Mouse (Mus musculus) MEL (cell line): Measurements from ENCODE around the gene Gpr18. TPM values are rescaled to one million over a fixed set of nuclear protein-coding genes. Genes with fewer than 3 reads are reported as not detected.

ENCODE experiments used
- DNase-seq: peaks from one replicate; pipeline ENCODE4 v3.0.0; 2011; ENCODE audit warnings: low read depth, low spot score
- H3K27ac ChIP-seq: 2 replicates; pipeline ENCODE4 v1.5.1; 2012; ENCODE audit warnings: low read depth, mild to moderate bottlenecking, control low read depth, low read length, moderate library complexity; ENCODE audit not compliant: control insufficient read depth
- H3K27me3 ChIP-seq, 2 experiments: fragments of 150-350 bp in 1 of 2; sonication (generic) in 1 of 2; 2 replicates each; pipeline ENCODE4 v1.6.1; 2012; ENCODE audit warnings: low read length in 2 of 2, mild to moderate bottlenecking in 2 of 2, improper control_type of control experiment in 1 of 2, moderate library complexity in 1 of 2; ENCODE audit not compliant: insufficient read depth in 2 of 2, control insufficient read depth in 1 of 2
- H3K36me3 ChIP-seq, 2 experiments: 2 replicates each; pipeline ENCODE4 v1.6.1; 2012 to 2014; ENCODE audit warnings: low read length in 2 of 2, improper control_type of control experiment in 1 of 2, inconsistent platforms in 1 of 2, mild to moderate bottlenecking in 1 of 2; ENCODE audit not compliant: insufficient read depth in 2 of 2, control insufficient read depth in 1 of 2
- H3K4me1 ChIP-seq, 2 experiments: fragments of 150-350 bp in 1 of 2; sonication (generic) in 1 of 2; 2 replicates each; pipeline ENCODE4 v1.6.1; 2012; ENCODE audit warnings: low read length in 2 of 2, improper control_type of control experiment in 1 of 2, mild to moderate bottlenecking in 1 of 2; ENCODE audit not compliant: insufficient read depth in 2 of 2, control insufficient read depth in 1 of 2
- H3K4me3 ChIP-seq, 2 experiments: fragments of 150-350 bp in 1 of 2; sonication (generic) in 1 of 2; 2 replicates each; pipeline ENCODE4 v1.5.1; 2012; ENCODE audit warnings: low read depth in 2 of 2, low read length in 2 of 2, mild to moderate bottlenecking in 2 of 2, moderate library complexity in 2 of 2, control low read depth in 1 of 2, improper control_type of control experiment in 1 of 2; ENCODE audit not compliant: control insufficient read depth in 1 of 2, insufficient read depth in 1 of 2
- H3K79me2 ChIP-seq: 2 replicates; pipeline ENCODE4 v1.6.1; 2012; ENCODE audit warnings: mild to moderate bottlenecking, low read length, moderate library complexity; ENCODE audit not compliant: control insufficient read depth, poor library complexity, insufficient read depth
- H3K9ac ChIP-seq: 2 replicates; pipeline ENCODE4 v1.6.1; 2012; ENCODE audit warnings: low read depth, mild to moderate bottlenecking, control low read depth, low read length, moderate library complexity; ENCODE audit not compliant: control insufficient read depth, poor library complexity, severe bottlenecking
- H3K9me3 ChIP-seq: fragments of 150-350 bp; sonication (generic); replicated peaks from 2 replicates; pipeline ENCODE4 v1.6.1; 2012; ENCODE audit warnings: mild to moderate bottlenecking, low read length, improper control_type of control experiment, moderate library complexity; ENCODE audit not compliant: insufficient read depth
- CHD1 ChIP-seq: IDR thresholded peaks from 2 replicates; pipeline ENCODE4 v1.6.1; 2012; ENCODE audit warnings: low read depth, mild to moderate bottlenecking, inconsistent platforms, low read length, improper control_type of control experiment
- MAX ChIP-seq: IDR thresholded peaks from 2 replicates; pipeline ENCODE4 v1.6.1; 2011; ENCODE audit warnings: low read length, improper control_type of control experiment
- MEF2A ChIP-seq: IDR thresholded peaks from 2 replicates; pipeline ENCODE4 v1.6.1; 2014; ENCODE audit warnings: low read depth, mild to moderate bottlenecking, inconsistent platforms, low read length, improper control_type of control experiment; ENCODE audit not compliant: poor library complexity, insufficient replicate concordance, severe bottlenecking; ENCODE audit errors: extremely low read depth
- MXI1 ChIP-seq: IDR thresholded peaks from 2 replicates; pipeline ENCODE4 v1.6.1; 2011; ENCODE audit warnings: mild to moderate bottlenecking, low read depth, low read length, improper control_type of control experiment
- MYB ChIP-seq: IDR thresholded peaks from 2 replicates; pipeline ENCODE4 v1.6.1; 2011; ENCODE audit warnings: mild to moderate bottlenecking, low read depth, low read length, improper control_type of control experiment
- MYC ChIP-seq: IDR thresholded peaks from 2 replicates; pipeline ENCODE4 v1.6.1; 2011; ENCODE audit warnings: low read depth, mild to moderate bottlenecking, low read length, improper control_type of control experiment, moderate library complexity
- NELFE ChIP-seq: IDR thresholded peaks from 2 replicates; pipeline ENCODE4 v1.6.1; 2011; ENCODE audit warnings: low read depth, low read length, improper control_type of control experiment
- NRF1 ChIP-seq: IDR thresholded peaks from 2 replicates; pipeline ENCODE4 v1.6.1; 2014; ENCODE audit warnings: low read depth, mild to moderate bottlenecking, inconsistent platforms, low read length, improper control_type of control experiment, moderate library complexity; ENCODE audit not compliant: poor library complexity, insufficient read depth, severe bottlenecking
- POLR2AphosphoS2 ChIP-seq: IDR thresholded peaks from 2 replicates; pipeline ENCODE4 v1.6.1; 2011; ENCODE audit warnings: low read length, improper control_type of control experiment
- TAL1 ChIP-seq: IDR thresholded peaks from 2 replicates; pipeline ENCODE4 v1.6.1; 2012; ENCODE audit warnings: mild to moderate bottlenecking, inconsistent platforms, low read length, moderate library complexity, mixed read lengths
- TBP ChIP-seq: IDR thresholded peaks from 2 replicates; pipeline ENCODE4 v1.8.0; 2011; ENCODE audit warnings: low read depth, low read length, improper control_type of control experiment
- TCF12 ChIP-seq: IDR thresholded peaks from 2 replicates; pipeline ENCODE4 v1.6.1; 2014; ENCODE audit warnings: low read depth, mild to moderate bottlenecking, inconsistent platforms, low read length, improper control_type of control experiment, moderate library complexity
- UBTF ChIP-seq: IDR thresholded peaks from 2 replicates; pipeline ENCODE4 v1.6.1; 2012; ENCODE audit warnings: low read depth, mild to moderate bottlenecking, inconsistent platforms, low read length, improper control_type of control experiment, moderate library complexity, borderline replicate concordance; ENCODE audit not compliant: insufficient read depth
- ZKSCAN1 ChIP-seq: IDR thresholded peaks from 2 replicates; pipeline ENCODE4 v1.6.1; 2012; ENCODE audit warnings: low read depth, mild to moderate bottlenecking, inconsistent platforms, low read length, improper control_type of control experiment, moderate library complexity
- ZNF384 ChIP-seq: IDR thresholded peaks from 2 replicates; pipeline ENCODE4 v1.6.1; 2012; ENCODE audit warnings: low read depth, mild to moderate bottlenecking, inconsistent platforms, low read length, improper control_type of control experiment
- polyA plus RNA-seq, 2 experiments: library from polyadenylated mRNA; stranded (reverse) in 1 of 2; unstranded in 1 of 2; fragments of >175 nt in 1 of 2; fragments of >200 nt in 1 of 2; gene quantifications; 2 replicates each; pipeline versions ENCODE4 v1.2.1 to v1.2.4; 2012; ENCODE audit warnings: low replicate concordance in 2 of 2, low read depth in 1 of 2; ENCODE audit not compliant: insufficient read length in 2 of 2, insufficient read depth in 1 of 2, missing spikeins in 1 of 2
- total RNA-seq: library from RNA; depleted of rRNA; stranded (reverse); fragments of 300-350 nt; gene quantifications from 2 replicates; pipeline ENCODE4 v1.2.3, GENCODE M21; 2012

Gpr18 gene
- total and polyA plus RNA-seq, 3 experiments = 0.06 to 0.15 TPM; not detected in 1

DNA sequence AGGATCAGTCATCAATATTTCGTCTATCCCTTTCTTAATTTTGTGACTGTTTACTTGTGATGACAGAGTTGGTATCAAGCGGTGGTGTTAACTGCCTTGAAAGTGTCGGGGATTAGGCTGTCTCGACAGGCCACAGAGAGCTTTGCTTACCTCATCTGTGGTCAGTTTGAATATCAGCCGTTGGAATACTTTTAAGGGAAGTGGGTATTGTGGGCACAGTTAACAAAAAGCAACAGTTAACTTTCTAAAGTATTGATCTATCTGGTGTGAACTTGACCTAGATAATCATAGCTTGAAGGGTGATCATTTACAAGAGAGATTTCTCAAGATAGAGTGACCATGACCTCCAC lies 19.0 kb upstream of the Gpr18 start:
- peaks cover 0 to 6% of the 10 kb centered on the region in 2 experiments; a peak in 3 of 4 replicates for H3K36me3 ChIP-seq
- no peaks in the 10 kb centered on the region for H3K79me2 ChIP-seq
- H3K9me3 ChIP-seq = no peaks in the 10 kb centered on the region
- TF ChIP-seq UBTF = no peak
- no peak for TF ChIP-seq ZKSCAN1
- TF ChIP-seq POLR2AphosphoS2 = no peak
- no peaks in the 10 kb centered on the region for H3K27me3 ChIP-seq
- no peak overlapping the region for H3K9ac ChIP-seq
- H3K4me3 ChIP-seq = no peak overlapping the region
- DNase-seq = no peak
- H3K27ac ChIP-seq = no peak overlapping the region
- H3K4me1 ChIP-seq = peaks cover 0 to 3% of the 10 kb centered on the region in 2 experiments

DNA sequence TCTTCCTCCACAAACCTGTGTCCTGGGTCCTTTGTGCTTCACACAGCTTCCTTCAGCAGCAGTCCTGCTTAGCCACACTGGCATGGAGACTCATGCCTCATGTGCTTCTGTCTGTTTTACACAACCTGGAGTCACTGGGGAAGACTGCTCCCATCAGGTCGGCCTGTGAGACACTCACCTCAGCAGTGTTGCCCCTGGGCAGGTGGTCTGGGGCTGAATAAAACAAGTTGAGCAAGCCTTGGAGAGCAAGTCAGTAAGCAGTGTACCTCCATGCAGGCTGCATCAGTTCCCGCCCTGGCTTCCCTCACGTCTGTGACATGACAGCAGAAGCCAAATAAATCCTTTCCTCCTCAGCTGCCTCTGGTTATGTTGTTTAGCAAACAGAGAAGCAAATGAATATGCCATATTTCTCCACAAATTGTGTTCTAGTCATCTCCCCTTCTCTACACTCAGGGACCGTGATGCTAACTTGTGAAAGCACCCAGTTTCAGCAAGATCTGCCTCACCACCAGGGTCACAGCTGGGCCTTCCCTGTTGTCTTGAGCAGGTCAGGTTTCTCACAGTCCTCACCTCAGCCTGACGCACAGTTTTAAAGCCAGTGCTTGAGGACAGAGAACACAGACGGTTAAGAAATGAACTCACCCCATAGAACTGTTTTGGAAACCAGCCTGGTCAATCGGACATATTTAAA lies 18.5 kb upstream of the Gpr18 start:
- Histone ChIP-seq H3K79me2 (no peaks in the 10 kb centered on the region), H3K9ac (no peak overlapping the region), H3K27me3 (no peaks in the 10 kb centered on the region), H3K36me3 (peaks cover 0 to 6% of the 10 kb centered on the region in 2 experiments; a peak in 3 of 4 replicates), H3K4me3 (no peak overlapping the region), H3K9me3 (no peaks in the 10 kb centered on the region), H3K27ac (no peak overlapping the region)
- TF ChIP-seq ZNF384 (no peak), POLR2AphosphoS2 (no peak), MXI1 (no peak), CHD1 (no peak), NRF1 (no peak), MYC (no peak), TAL1 (no peak), MAX (no peak), MEF2A (no peak), TBP (no peak), NELFE (no peak), MYB (no peak), TCF12 (no peak)
- TF ChIP-seq, all 39 proteins: peak for 0
- peaks cover 0 to 3% of the 10 kb centered on the region in 2 experiments for H3K4me1 ChIP-seq
- no peak for DNase-seq
